Mouse (Mus musculus) heart, embryonic 13.5 days (tissue): ENCODE data around the gene Dennd4a. TPM values are rescaled to one million over a fixed set of nuclear protein-coding genes. Genes with fewer than 3 reads are reported as not detected.

Experiments used
- ATAC-seq: fragments of 200-750 bp; cut with Nextera tagmentation; 2 replicates; pipeline ENCODE4 v1.8.0; 2017; ENCODE audit warnings: moderate TSS enrichment; ENCODE audit not compliant: insufficient number of reproducible peaks, low FRiP score, low TSS enrichment; ENCODE audit errors: extremely low read depth
- H3K27ac ChIP-seq: fragments of 300-500 bp; sonication (generic); replicated peaks from 2 replicates; pipeline ENCODE4 v1.5.1; 2015; ENCODE audit warnings: moderate library complexity, mild to moderate bottlenecking, inconsistent platforms
- H3K27me3 ChIP-seq: fragments of 300-500 bp; sonication (generic); replicated peaks from 2 replicates; pipeline ENCODE4 v1.6.1; 2015; ENCODE audit warnings: mild to moderate bottlenecking, inconsistent platforms
- H3K36me3 ChIP-seq: fragments of 300-500 bp; sonication (generic); 2 replicates; pipeline ENCODE4 v1.6.1; 2015; ENCODE audit warnings: mild to moderate bottlenecking, inconsistent platforms
- H3K4me1 ChIP-seq: fragments of 300-500 bp; sonication (generic); 2 replicates; pipeline ENCODE4 v1.6.1; 2015; ENCODE audit warnings: inconsistent platforms
- H3K4me2 ChIP-seq: fragments of 300-500 bp; sonication (generic); 2 replicates; pipeline ENCODE4 v1.6.1; 2015; ENCODE audit warnings: inconsistent platforms, mild to moderate bottlenecking, moderate library complexity
- H3K4me3 ChIP-seq: fragments of 300-500 bp; sonication (generic); 2 replicates; pipeline ENCODE4 v1.5.1; 2015; ENCODE audit warnings: moderate library complexity, mild to moderate bottlenecking, inconsistent platforms
- H3K9ac ChIP-seq: fragments of 300-500 bp; sonication (generic); 2 replicates; pipeline ENCODE4 v1.6.1; 2015; ENCODE audit warnings: inconsistent platforms, mild to moderate bottlenecking, moderate library complexity
- H3K9me3 ChIP-seq: fragments of 300-500 bp; sonication (generic); 2 replicates; pipeline ENCODE4 v1.6.1; 2016; ENCODE audit warnings: inconsistent platforms
- WGBS: fragments of 180-500 bp; shearing (Covaris S2); methylation state at CpG from one replicate; pipeline ENCODE4 v1.1.7; 2015; ENCODE audit warnings: mixed read lengths; 5-methylcytosine and 5-hydroxymethylcytosine counted together
- polyA plus RNA-seq: library from polyadenylated mRNA; unstranded; fragments of >200 nt; fragmentation: Nextera tagmentation; extraction: Ambion mirVana; gene quantifications from 2 replicates; pipeline ENCODE4 v1.2.1, GENCODE M21; 2015

Gene Dennd4a
- polyA plus RNA-seq, 1 experiment from 2014 or later, result 4.8 TPM

DNA sequence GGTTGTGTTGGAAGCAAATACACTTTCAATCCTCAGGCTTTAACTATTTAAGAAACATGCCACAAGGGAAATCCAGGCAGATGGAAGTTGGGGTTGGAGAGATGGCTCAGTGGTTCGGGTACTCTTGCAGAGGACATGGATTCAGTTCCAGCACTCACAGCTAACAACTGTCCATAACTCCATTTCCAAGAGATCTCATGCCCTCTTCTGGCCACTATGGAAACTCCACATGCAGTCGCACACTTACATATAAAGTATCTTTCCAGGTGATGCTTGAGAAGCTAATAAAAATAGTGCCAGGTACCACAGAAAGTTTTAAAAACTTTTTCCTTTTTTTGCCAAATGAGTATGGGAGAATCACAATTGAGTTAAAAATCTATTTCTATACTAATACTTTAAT, 51.5 kb downstream of the Dennd4a start:
- Histone ChIP-seq H3K27ac (no peak overlapping the region), H3K4me1 (0 out of 2 replicates have a peak, but pooled peaks cover 6% of the 10 kb centered on the region), H3K36me3 (peaks cover 17% of the 10 kb centered on the region), H3K4me2 (no peak overlapping the region), H3K9ac (no peak overlapping the region), H3K27me3 (no peaks in the 10 kb centered on the region), H3K9me3 (no peaks in the 10 kb centered on the region), H3K4me3 (no peak overlapping the region)
- ATAC-seq, result no peak
- WGBS, result 72% methylated on average over 2 of the region's 2 CpGs

- Histone ChIP-seq H3K9me3 (no peaks in the 10 kb centered on the region), H3K4me3 (no peak overlapping the region), H3K36me3 (peaks cover 5% of the 10 kb centered on the region), H3K27ac (no peak overlapping the region), H3K4me2 (no peak overlapping the region), H3K4me1 (no peaks in the 10 kb centered on the region), H3K27me3 (no peaks in the 10 kb centered on the region), H3K9ac (no peak overlapping the region)
- WGBS, result 75% methylated on average over 5 of the region's 5 CpGs
- no peak for ATAC-seq
These were observed 74.9 kb downstream of the Dennd4a start for GRCm38 (mm10) chr9:64886008-64886407.

GRCm38 (mm10) chr9:64896605-64897004, 85.5 kb downstream of the Dennd4a start:
- 82% methylated on average over 10 of the region's 10 CpGs for whole genome bisulfite sequencing
- no peak overlapping the region for H3K4me2 ChIP-seq
- H3K4me3 ChIP-seq, result no peak overlapping the region
- H3K27ac ChIP-seq, result no peak overlapping the region
- H3K36me3 ChIP-seq, result peaks cover 28% of the 10 kb centered on the region
- no peak overlapping the region for H3K9ac ChIP-seq
- ATAC-seq, result no peak
- H3K4me1 ChIP-seq, result no peaks in the 10 kb centered on the region
- no peaks in the 10 kb centered on the region for H3K9me3 ChIP-seq
- no peaks in the 10 kb centered on the region for H3K27me3 ChIP-seq

GRCm38 (mm10) chr9:64902866-64903265, 91.7 kb downstream of the Dennd4a start:
- 0 out of 2 replicates have a peak, but pooled peaks cover 3% of the 10 kb centered on the region for H3K4me1 ChIP-seq
- no peak overlapping the region; the same call in 1 of the 2 replicates for H3K27ac ChIP-seq
- no peak overlapping the region for H3K9ac ChIP-seq
- H3K36me3 ChIP-seq, result peaks cover 30% of the 10 kb centered on the region
- no peak for ATAC-seq
- H3K27me3 ChIP-seq, result no peaks in the 10 kb centered on the region
- H3K9me3 ChIP-seq, result no peaks in the 10 kb centered on the region
- H3K4me2 ChIP-seq, result no peak overlapping the region
- H3K4me3 ChIP-seq, result no peak overlapping the region
- WGBS, result 37% methylated on average over 4 of the region's 4 CpGs

GRCm38 (mm10) chr9:64903386-64903785, 92.2 kb downstream of the Dennd4a start:
- Histone ChIP-seq H3K4me3 (no peak overlapping the region), H3K9ac (no peak overlapping the region), H3K4me1 (0 out of 2 replicates have a peak, but pooled peaks cover 3% of the 10 kb centered on the region), H3K27ac (no peak overlapping the region), H3K4me2 (no peak overlapping the region), H3K27me3 (no peaks in the 10 kb centered on the region), H3K36me3 (peaks cover 25% of the 10 kb centered on the region), H3K9me3 (no peaks in the 10 kb centered on the region)
- no peak for ATAC-seq
- 60% methylated on average over 3 of the region's 3 CpGs for WGBS

- Histone ChIP-seq H3K36me3 (peaks cover 32% of the 10 kb centered on the region), H3K27me3 (no peaks in the 10 kb centered on the region), H3K27ac (no peak overlapping the region), H3K4me2 (no peak overlapping the region), H3K4me3 (no peak overlapping the region), H3K9ac (no peak overlapping the region), H3K9me3 (no peaks in the 10 kb centered on the region), H3K4me1 (0 out of 2 replicates have a peak, but pooled peaks cover 3% of the 10 kb centered on the region)
- ATAC-seq, result no peak
- WGBS, result 83% methylated on average over 14 of the region's 14 CpGs
These were observed 93.9 kb downstream of the Dennd4a start for GRCm38 (mm10) chr9:64904917-64905640.

GRCm38 (mm10) chr9:64907441-64907840, 96.3 kb downstream of the Dennd4a start:
- Histone ChIP-seq H3K27ac (no peak overlapping the region), H3K36me3 (peaks cover 48% of the 10 kb centered on the region), H3K9me3 (no peaks in the 10 kb centered on the region), H3K9ac (no peak overlapping the region), H3K4me3 (no peak overlapping the region), H3K4me1 (0 out of 2 replicates have a peak, but pooled peaks cover 3% of the 10 kb centered on the region), H3K27me3 (no peaks in the 10 kb centered on the region), H3K4me2 (no peak overlapping the region)
- no peak for ATAC-seq
- WGBS, result 73% methylated on average over 3 of the region's 3 CpGs

DNA sequence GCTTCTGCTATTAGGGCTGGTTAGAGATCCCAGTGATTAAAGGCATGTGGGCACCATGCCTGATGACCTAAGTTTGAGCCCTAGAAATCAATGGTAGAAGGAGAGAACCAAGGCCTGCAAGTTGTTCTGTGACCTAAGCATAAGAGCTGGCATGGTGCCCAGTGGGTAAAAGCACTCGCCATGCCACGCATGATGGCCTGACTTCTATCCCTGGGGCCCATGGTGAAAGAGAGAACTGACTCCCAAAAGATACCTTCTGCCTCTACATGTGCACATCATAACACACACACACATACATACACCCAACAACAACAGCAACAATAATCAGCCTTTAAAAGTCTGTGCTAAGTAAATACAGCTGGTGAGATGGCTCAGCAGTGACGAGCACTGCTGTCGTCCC, 102.3 kb downstream of the Dennd4a start:
- 81% methylated on average over 4 of the region's 4 CpGs for WGBS
- Histone ChIP-seq H3K4me2 (no peak overlapping the region), H3K4me1 (no peaks in the 10 kb centered on the region), H3K9me3 (no peaks in the 10 kb centered on the region), H3K4me3 (no peak overlapping the region), H3K27ac (no peak overlapping the region), H3K36me3 (peaks cover 41% of the 10 kb centered on the region), H3K9ac (no peak overlapping the region), H3K27me3 (no peaks in the 10 kb centered on the region)
- ATAC-seq, result no peak

DNA sequence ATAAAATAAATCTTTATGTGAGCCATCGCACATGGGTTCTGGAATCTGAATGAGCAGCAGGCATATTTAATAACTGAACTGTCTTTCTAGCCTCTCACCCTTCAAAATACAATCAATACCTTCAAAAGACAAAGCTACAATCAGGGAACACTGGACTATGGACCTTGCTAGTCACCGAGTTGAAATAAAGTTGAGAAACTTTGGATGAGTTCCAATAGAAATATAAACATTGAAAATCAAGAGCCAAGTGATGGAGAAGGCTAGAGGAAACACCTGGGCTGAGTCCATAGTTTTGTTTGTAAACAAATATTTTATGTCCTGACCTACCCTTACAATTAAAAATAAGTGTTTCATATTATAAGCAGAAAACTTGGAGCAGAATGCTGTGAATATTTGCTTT, 102.8 kb downstream of the Dennd4a start:
- Histone ChIP-seq H3K27ac (no peak overlapping the region), H3K4me2 (no peak overlapping the region), H3K4me1 (no peaks in the 10 kb centered on the region), H3K36me3 (peaks cover 41% of the 10 kb centered on the region), H3K9me3 (no peaks in the 10 kb centered on the region), H3K27me3 (no peaks in the 10 kb centered on the region), H3K4me3 (no peak overlapping the region), H3K9ac (no peak overlapping the region)
- WGBS, result 84% methylated on average over 2 of the region's 2 CpGs
- ATAC-seq, result no peak

GRCm38 (mm10) chr9:64914629-64915028, 103.5 kb downstream of the Dennd4a start:
- H3K4me3 ChIP-seq, result no peak overlapping the region
- ATAC-seq, result no peak
- 79% methylated on average over 4 of the region's 4 CpGs for WGBS
- no peaks in the 10 kb centered on the region for H3K9me3 ChIP-seq
- no peak overlapping the region for H3K4me2 ChIP-seq
- no peak overlapping the region for H3K9ac ChIP-seq
- no peak overlapping the region for H3K27ac ChIP-seq
- H3K4me1 ChIP-seq, result no peaks in the 10 kb centered on the region
- peaks cover 38% of the 10 kb centered on the region for H3K36me3 ChIP-seq
- H3K27me3 ChIP-seq, result no peaks in the 10 kb centered on the region

GRCm38 (mm10) chr9:64918560-64918959, 107.4 kb downstream of the Dennd4a start:
- no peaks in the 10 kb centered on the region for H3K27me3 ChIP-seq
- H3K9ac ChIP-seq, result peak overlapping the region; percentile 72
- peak overlapping the region; percentile 50 for H3K4me3 ChIP-seq
- peak overlapping the region; percentile 64 for H3K4me2 ChIP-seq
- H3K27ac ChIP-seq, result 0 out of 2 replicates have a peak overlapping the region, but pooled peaks have one; percentile 25
- WGBS, result 20% methylated on average over 16 of the region's 16 CpGs
- no peaks in the 10 kb centered on the region for H3K4me1 ChIP-seq
- peaks cover 16% of the 10 kb centered on the region for H3K36me3 ChIP-seq
- no peaks in the 10 kb centered on the region for H3K9me3 ChIP-seq
- ATAC-seq, result no peak

GRCm38 (mm10) chr9:64925771-64926170, 114.6 kb downstream of the Dennd4a start:
- no peaks in the 10 kb centered on the region for H3K27me3 ChIP-seq
- H3K4me2 ChIP-seq, result no peak overlapping the region
- H3K36me3 ChIP-seq, result peaks cover 6% of the 10 kb centered on the region; the same call in 1 of the 2 replicates
- ATAC-seq, result no peak
- H3K9me3 ChIP-seq, result no peaks in the 10 kb centered on the region
- no peak overlapping the region for H3K9ac ChIP-seq
- no peak overlapping the region for H3K4me3 ChIP-seq
- 75% methylated on average over 5 of the region's 5 CpGs for WGBS
- H3K27ac ChIP-seq, result peak overlapping the region; percentile 84
- peaks cover 25% of the 10 kb centered on the region for H3K4me1 ChIP-seq
